Mouse (Mus musculus) neural tube, embryonic 14.5 days (tissue): ENCODE measurements around the gene Eml2. TPM values are rescaled to one million over a fixed set of nuclear protein-coding genes. Genes with fewer than 3 reads are reported as not detected.
A peak's percentile ranks its signal among the peaks of the same experiment; 100 is the strongest.

Source experiments
- ATAC-seq: fragments of 200-750 bp; cut with Nextera tagmentation; 2 replicates; pipeline ENCODE4 v1.8.0; 2017; ENCODE audit warnings: low read depth, mild to moderate bottlenecking, moderate TSS enrichment, moderate library complexity
- H3K27ac ChIP-seq: fragments of 300-500 bp; sonication (generic); 2 replicates; pipeline ENCODE4 v1.5.1; 2014; ENCODE audit warnings: low read depth, mild to moderate bottlenecking, control low read depth, low read length, moderate library complexity, mixed read lengths
- H3K27me3 ChIP-seq: fragments of 300-500 bp; sonication (generic); 2 replicates; pipeline ENCODE4 v1.6.1; 2014; ENCODE audit warnings: low read length; ENCODE audit not compliant: control insufficient read depth, insufficient read depth
- H3K36me3 ChIP-seq: fragments of 300-500 bp; sonication (generic); 2 replicates; pipeline ENCODE4 v1.6.1; 2014; ENCODE audit warnings: low read length, mixed read lengths; ENCODE audit not compliant: control insufficient read depth, insufficient read depth
- H3K4me1 ChIP-seq: fragments of 300-500 bp; sonication (generic); 2 replicates; pipeline ENCODE4 v1.6.1; 2014; ENCODE audit warnings: low read length; ENCODE audit not compliant: control insufficient read depth, insufficient read depth
- H3K4me2 ChIP-seq: fragments of 300-500 bp; sonication (generic); 2 replicates; pipeline ENCODE4 v1.6.1; 2014; ENCODE audit warnings: mild to moderate bottlenecking, low read depth, low read length, control low read depth
- H3K4me3 ChIP-seq: fragments of 300-500 bp; sonication (generic); 2 replicates; pipeline ENCODE4 v1.5.1; 2014; ENCODE audit warnings: low read depth, low read length, control low read depth, mixed read lengths
- H3K9ac ChIP-seq: fragments of 300-500 bp; sonication (generic); replicated peaks from 2 replicates; pipeline ENCODE4 v1.6.1; 2014; ENCODE audit warnings: low read depth, mild to moderate bottlenecking, control low read depth, low read length, mixed read lengths
- H3K9me3 ChIP-seq: fragments of 300-500 bp; sonication (generic); 2 replicates; pipeline ENCODE4 v1.6.1; 2016; ENCODE audit warnings: low read length; ENCODE audit not compliant: control insufficient read depth
- WGBS: fragments of 180-500 bp; shearing (Covaris S2); extraction: QIAGEN DNeasy Blood & Tissue Kit; methylation state at CpG from one replicate; pipeline ENCODE4 v1.1.7; 2014; 5-methylcytosine and 5-hydroxymethylcytosine counted together
- polyA plus RNA-seq: library from polyadenylated mRNA; unstranded; fragments of >200 nt; fragmentation: Nextera tagmentation; extraction: Ambion mirVana; gene quantifications from 2 replicates; pipeline ENCODE4 v1.2.1, GENCODE M21; 2014

Gene Eml2
- polyA plus RNA-seq, 1 experiment from 2014 or later, result 3.5 TPM

- no peak overlapping the region for H3K4me2 ChIP-seq
- H3K4me1 ChIP-seq, result no peaks in the 10 kb centered on the region
- H3K9me3 ChIP-seq, result no peaks in the 10 kb centered on the region
- H3K27me3 ChIP-seq, result no peaks in the 10 kb centered on the region
- H3K4me3 ChIP-seq, result no peak overlapping the region
- no peaks in the 10 kb centered on the region for H3K36me3 ChIP-seq
- no peak for ATAC-seq
- H3K27ac ChIP-seq, result no peak overlapping the region
- WGBS, result 100% methylated on average over 4 of the region's 4 CpGs
- no peak overlapping the region for H3K9ac ChIP-seq
These were observed 62.1 kb downstream of the Eml2 start for GRCm38 (mm10) chr7:19238344-19238743.

GRCm38 (mm10) chr7:19239423-19239822, 63.2 kb downstream of the Eml2 start:
- peak; percentile 90 for ATAC-seq
- WGBS, result 4% methylated on average over 1 of the region's 1 CpGs
- Histone ChIP-seq H3K36me3 (no peaks in the 10 kb centered on the region), H3K9me3 (no peaks in the 10 kb centered on the region), H3K27ac (no peak overlapping the region), H3K4me1 (no peaks in the 10 kb centered on the region), H3K27me3 (no peaks in the 10 kb centered on the region), H3K9ac (no peak overlapping the region), H3K4me3 (no peak overlapping the region), H3K4me2 (no peak overlapping the region)

- no peaks in the 10 kb centered on the region for H3K36me3 ChIP-seq
- H3K27me3 ChIP-seq, result no peaks in the 10 kb centered on the region
- no peak overlapping the region for H3K4me2 ChIP-seq
- no peak overlapping the region for H3K27ac ChIP-seq
- H3K9me3 ChIP-seq, result no peaks in the 10 kb centered on the region
- H3K9ac ChIP-seq, result no peak overlapping the region
- no peak overlapping the region for H3K4me3 ChIP-seq
- 56% methylated on average over 4 of the region's 4 CpGs for WGBS
- ATAC-seq, result no peak
- no peaks in the 10 kb centered on the region for H3K4me1 ChIP-seq
These were observed 63.8 kb downstream of the Eml2 start for GRCm38 (mm10) chr7:19239986-19240385.

- ATAC-seq, result no peak
- H3K27ac ChIP-seq, result no peak overlapping the region
- no peak overlapping the region for H3K9ac ChIP-seq
- H3K4me3 ChIP-seq, result no peak overlapping the region
- WGBS, result 89% methylated on average over 8 of the region's 8 CpGs
- no peaks in the 10 kb centered on the region for H3K9me3 ChIP-seq
- H3K27me3 ChIP-seq, result no peaks in the 10 kb centered on the region
- H3K4me2 ChIP-seq, result no peak overlapping the region
- H3K4me1 ChIP-seq, result no peaks in the 10 kb centered on the region
- H3K36me3 ChIP-seq, result peaks cover 5% of the 10 kb centered on the region; the same call in 1 of the 2 replicates
These were observed 64.8 kb downstream of the Eml2 start for GRCm38 (mm10) chr7:19240905-19241463.

- H3K9me3 ChIP-seq, result no peaks in the 10 kb centered on the region
- H3K4me1 ChIP-seq, result no peaks in the 10 kb centered on the region
- H3K27ac ChIP-seq, result no peak overlapping the region
- no peaks in the 10 kb centered on the region for H3K27me3 ChIP-seq
- H3K4me3 ChIP-seq, result no peak overlapping the region
- 89% methylated on average over 1 of the region's 1 CpGs for WGBS
- H3K9ac ChIP-seq, result no peak overlapping the region
- H3K36me3 ChIP-seq, result peaks cover 8% of the 10 kb centered on the region; the same call in 1 of the 2 replicates
- H3K4me2 ChIP-seq, result no peak overlapping the region
- ATAC-seq, result no peak
These were observed 65.8 kb downstream of the Eml2 start for GRCm38 (mm10) chr7:19242005-19242404.

- Histone ChIP-seq H3K4me2 (no peak overlapping the region), H3K27ac (no peak overlapping the region), H3K27me3 (no peaks in the 10 kb centered on the region), H3K4me1 (no peaks in the 10 kb centered on the region), H3K9ac (no peak overlapping the region), H3K4me3 (no peak overlapping the region), H3K36me3 (peaks cover 8% of the 10 kb centered on the region; the same call in 1 of the 2 replicates), H3K9me3 (no peaks in the 10 kb centered on the region)
- no peak for ATAC-seq
- WGBS, result 52% methylated on average over 5 of the region's 5 CpGs
These were observed 67.6 kb downstream of the Eml2 start for GRCm38 (mm10) chr7:19243858-19244257.

GRCm38 (mm10) chr7:19245083-19245482, 68.9 kb downstream of the Eml2 start:
- peaks cover 8% of the 10 kb centered on the region; the same call in 1 of the 2 replicates for H3K36me3 ChIP-seq
- 90% methylated on average over 3 of the region's 3 CpGs for WGBS
- H3K4me2 ChIP-seq, result no peak overlapping the region
- no peaks in the 10 kb centered on the region for H3K9me3 ChIP-seq
- no peaks in the 10 kb centered on the region for H3K27me3 ChIP-seq
- H3K4me3 ChIP-seq, result no peak overlapping the region
- ATAC-seq, result no peak
- no peak overlapping the region for H3K9ac ChIP-seq
- no peaks in the 10 kb centered on the region for H3K4me1 ChIP-seq
- H3K27ac ChIP-seq, result no peak overlapping the region

- ATAC-seq, result no peak
- Histone ChIP-seq H3K9me3 (no peaks in the 10 kb centered on the region), H3K27ac (no peak overlapping the region), H3K4me3 (no peak overlapping the region), H3K27me3 (no peaks in the 10 kb centered on the region), H3K36me3 (peaks cover 8% of the 10 kb centered on the region; the same call in 1 of the 2 replicates), H3K9ac (no peak overlapping the region), H3K4me1 (no peaks in the 10 kb centered on the region), H3K4me2 (no peak overlapping the region)
- WGBS, result 96% methylated on average over 1 of the region's 1 CpGs
These were observed 70.6 kb downstream of the Eml2 start for GRCm38 (mm10) chr7:19246855-19247254.

GRCm38 (mm10) chr7:19247511-19247910, 71.3 kb downstream of the Eml2 start:
- Histone ChIP-seq H3K4me3 (no peak overlapping the region), H3K4me2 (no peak overlapping the region), H3K27me3 (no peaks in the 10 kb centered on the region), H3K9me3 (no peaks in the 10 kb centered on the region), H3K36me3 (peaks cover 8% of the 10 kb centered on the region; the same call in 1 of the 2 replicates), H3K27ac (no peak overlapping the region), H3K9ac (no peak overlapping the region), H3K4me1 (no peaks in the 10 kb centered on the region)
- WGBS, result 98% methylated on average over 2 of the region's 2 CpGs
- ATAC-seq, result no peak
